Mouse (Mus musculus): ENCODE measurements around the gene Ankrd27.

DNA sequence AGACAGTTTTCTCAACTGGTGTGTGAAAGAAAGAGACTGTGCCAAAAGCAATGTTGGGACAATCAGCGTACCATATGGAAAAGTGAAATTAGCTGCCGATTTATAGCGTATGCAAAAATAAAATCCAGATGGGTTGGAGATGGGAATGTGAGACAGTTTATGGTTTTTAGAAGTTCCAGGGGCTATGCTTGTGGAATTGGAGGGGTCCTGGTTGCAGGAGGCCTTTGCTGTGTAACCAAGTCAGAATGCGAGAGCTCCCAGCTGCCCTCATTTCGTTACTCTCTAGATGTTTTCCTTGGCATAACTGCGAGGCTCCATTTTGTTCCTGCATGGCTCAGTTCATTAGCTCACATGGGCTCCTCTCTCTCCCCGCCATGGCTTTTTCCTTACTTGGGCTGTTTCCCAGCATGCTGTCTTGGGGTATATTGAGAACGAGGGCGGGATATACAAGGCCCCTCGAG is 4.7 kb downstream of the Ankrd27 start:
- TF ChIP-seq CTCF (IDR thresholded peaks at IDR 0.05; ENCODE audit: control insufficient read depth, insufficient read depth, low read length) (no peak), POLR2A (IDR thresholded peaks at IDR 0.05; ENCODE audit: borderline replicate concordance, control insufficient read depth, low read depth, low read length) (no peak)
